Mouse (Mus musculus) lung, postnatal 0 days (tissue): ENCODE results near the gene Gk5. TPM values are rescaled to one million over a fixed set of nuclear protein-coding genes. Genes with fewer than 3 reads are reported as not detected.
"Not testable (repeated sequence)": the region's sequence is repeated elsewhere in the genome, so short reads cannot be mapped to it uniquely, and the experiment has no call there.

ENCODE experiments used
- ATAC-seq: fragments of 200-750 bp; cut with Nextera tagmentation; 2 replicates; pipeline ENCODE4 v1.8.0; 2017; ENCODE audit warnings: moderate library complexity
- DNase-seq: peaks from one replicate; pipeline ENCODE4 v3.0.0-alpha.2; 2016; ENCODE audit warnings: low spot score
- H3K27ac ChIP-seq: fragments of 300-500 bp; sonication (generic); 2 replicates; pipeline ENCODE4 v1.5.1; 2014; ENCODE audit warnings: antibody characterized with exemption, mild to moderate bottlenecking, low read length, mixed read lengths
- H3K27me3 ChIP-seq: fragments of 300-500 bp; sonication (generic); replicated peaks from 2 replicates; pipeline ENCODE4 v1.6.1; 2014; ENCODE audit warnings: low read length, mixed read lengths; ENCODE audit not compliant: insufficient read depth
- H3K36me3 ChIP-seq: fragments of 300-500 bp; sonication (generic); 2 replicates; pipeline ENCODE4 v1.6.1; 2014; ENCODE audit warnings: low read length, mixed read lengths; ENCODE audit not compliant: insufficient read depth
- H3K4me1 ChIP-seq: fragments of 300-500 bp; sonication (generic); 2 replicates; pipeline ENCODE4 v1.6.1; 2014; ENCODE audit warnings: antibody characterized with exemption, low read depth, low read length, mixed read lengths; ENCODE audit not compliant: insufficient read depth
- H3K4me2 ChIP-seq: fragments of 300-500 bp; sonication (generic); replicated peaks from 2 replicates; pipeline ENCODE4 v1.6.1; 2014; ENCODE audit warnings: low read depth, mild to moderate bottlenecking, low read length, moderate library complexity, mixed read lengths
- H3K4me3 ChIP-seq: fragments of 300-500 bp; sonication (generic); 2 replicates; pipeline ENCODE4 v1.5.1; 2014; ENCODE audit warnings: low read depth, low read length
- H3K9ac ChIP-seq: fragments of 300-500 bp; sonication (generic); replicated peaks from 2 replicates; pipeline ENCODE4 v1.6.1; 2014; ENCODE audit warnings: low read depth, mild to moderate bottlenecking
- H3K9me3 ChIP-seq: fragments of 300-500 bp; sonication (generic); 2 replicates; pipeline ENCODE4 v1.6.1; 2016; ENCODE audit warnings: low read length, mixed read lengths
- CTCF ChIP-seq: IDR thresholded peaks from 2 replicates; pipeline ENCODE4 v1.5.1; 2016; ENCODE audit warnings: antibody characterized with exemption, mild to moderate bottlenecking
- EP300 ChIP-seq: IDR thresholded peaks from 2 replicates; pipeline ENCODE4 v1.6.1; 2016; ENCODE audit warnings: antibody characterized with exemption, mild to moderate bottlenecking, control low read depth
- WGBS: fragments of 180-500 bp; shearing (Covaris S2); extraction: QIAGEN DNeasy Blood & Tissue Kit; methylation state at CpG from one replicate; pipeline ENCODE4 v1.1.7; 2014; 5-methylcytosine and 5-hydroxymethylcytosine counted together
- polyA plus RNA-seq: library from polyadenylated mRNA; unstranded; fragments of >200 nt; fragmentation: Nextera tagmentation; extraction: Ambion mirVana; gene quantifications from 2 replicates; pipeline ENCODE4 v1.2.1, GENCODE M21; 2015

The Gk5 gene
- 2.5 and 2.7 TPM in 2 replicates for polyA plus RNA-seq

DNA sequence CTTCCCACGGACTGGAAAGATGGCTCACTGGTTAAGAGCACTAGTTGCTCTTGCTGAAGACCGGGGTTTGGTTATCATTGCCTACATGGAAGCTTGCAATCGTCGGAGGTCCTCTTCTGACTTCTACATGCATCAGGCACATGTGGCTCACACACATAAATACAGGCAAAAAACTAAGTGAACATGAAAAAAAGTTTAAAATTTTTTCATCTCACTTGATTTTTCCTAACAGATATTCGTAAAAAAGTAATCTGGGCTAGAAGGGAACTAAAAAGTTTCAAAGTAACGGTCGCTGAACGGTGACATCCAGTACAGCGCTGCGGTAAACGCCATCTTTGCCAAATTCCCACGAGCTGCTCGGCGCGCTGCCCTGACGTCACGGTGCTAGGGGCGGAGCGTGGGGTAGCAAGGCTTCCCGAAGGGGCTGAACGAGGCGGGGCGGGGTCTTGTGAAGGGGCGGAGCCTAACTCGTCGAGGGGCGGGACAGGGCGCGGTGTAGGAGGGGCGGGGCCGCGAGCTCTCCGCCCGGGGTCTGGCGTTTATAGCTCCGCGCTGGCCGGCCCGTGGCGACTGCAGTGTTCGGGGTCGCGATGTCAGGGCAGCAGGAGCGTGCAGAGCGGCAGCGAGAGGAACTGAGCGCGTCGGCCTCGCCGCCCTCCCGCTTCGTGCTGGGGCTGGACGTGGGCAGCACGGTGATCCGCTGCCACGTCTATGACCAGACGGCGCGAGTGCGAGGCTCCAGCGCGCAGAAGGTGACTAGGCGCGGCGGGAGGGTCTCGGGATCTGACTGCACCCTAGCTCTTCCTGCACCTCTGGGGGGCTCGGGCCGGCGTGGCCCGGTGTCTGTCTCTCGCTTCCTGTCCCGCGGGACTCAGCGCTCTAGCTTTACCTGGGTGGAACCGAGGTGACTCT, at the start of gene Gk5:
Gk5 (plus strand) TSS at position 502 of the 912 bp plus-strand sequence.
- peak within 1 kb of the TSS; percentile 64 for H3K4me3 ChIP-seq
- WGBS, result under 1% methylated on average over 76 of the region's 76 CpGs
- H3K36me3 ChIP-seq, result no peaks in the 10 kb centered on the region
- H3K9me3 ChIP-seq, result no peaks in the 10 kb centered on the region
- ATAC-seq (peak; percentile 100), DNase-seq (peak; percentile 97)
- H3K4me2 ChIP-seq, result peak within 1 kb of the TSS; percentile 84
- TF ChIP-seq CTCF (no peak), EP300 (no peak)
- peak within 1 kb of the TSS; percentile 61 for H3K9ac ChIP-seq
- no peaks in the 10 kb centered on the region for H3K27me3 ChIP-seq
- no peak within 1 kb of the TSS for H3K27ac ChIP-seq
- H3K4me1 ChIP-seq, result no peaks in the 10 kb centered on the region

DNA sequence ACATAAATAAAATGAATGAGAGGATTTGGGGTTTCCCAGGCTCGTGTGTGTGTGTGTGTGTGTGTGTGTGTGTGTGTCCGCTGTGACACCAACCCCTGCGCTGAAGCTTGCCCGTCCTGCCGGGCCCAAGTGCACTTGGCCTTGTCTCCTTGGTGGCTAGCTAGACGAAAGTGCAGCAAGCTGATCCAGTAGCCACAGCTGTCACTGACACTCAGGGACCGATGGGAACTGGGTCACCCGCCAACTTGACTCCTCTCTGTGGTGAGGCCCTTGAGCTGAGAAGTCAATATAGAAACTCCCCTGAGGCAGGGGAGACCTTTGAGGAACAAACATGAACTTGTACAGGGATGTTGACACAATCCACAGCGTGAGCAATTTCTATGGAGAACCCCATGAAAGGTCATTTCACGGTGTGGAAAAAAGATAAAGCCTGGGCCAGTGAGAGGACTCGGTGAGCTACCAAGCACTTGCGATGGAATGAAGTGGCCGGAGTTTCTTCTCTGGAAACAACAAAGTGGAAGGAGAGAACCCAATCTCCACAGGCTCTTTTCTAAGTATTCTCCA, 40.3 kb upstream of the Gk5 start:
- 60% methylated on average over 13 of the region's 13 CpGs for WGBS
- H3K36me3 ChIP-seq, result no peaks in the 10 kb centered on the region
- no peaks in the 10 kb centered on the region for H3K4me1 ChIP-seq
- no peak overlapping the region for H3K9ac ChIP-seq
- TF ChIP-seq CTCF, result no peak
- TF ChIP-seq EP300, result no peak
- no peak overlapping the region for H3K27ac ChIP-seq
- no peak overlapping the region for H3K4me3 ChIP-seq
- no peak overlapping the region for H3K4me2 ChIP-seq
- no peaks in the 10 kb centered on the region for H3K27me3 ChIP-seq
- peak; percentile 19; the same call in 1 of the 2 replicates for ATAC-seq
- peak; percentile 6 for DNase-seq
- no peaks in the 10 kb centered on the region for H3K9me3 ChIP-seq

DNA sequence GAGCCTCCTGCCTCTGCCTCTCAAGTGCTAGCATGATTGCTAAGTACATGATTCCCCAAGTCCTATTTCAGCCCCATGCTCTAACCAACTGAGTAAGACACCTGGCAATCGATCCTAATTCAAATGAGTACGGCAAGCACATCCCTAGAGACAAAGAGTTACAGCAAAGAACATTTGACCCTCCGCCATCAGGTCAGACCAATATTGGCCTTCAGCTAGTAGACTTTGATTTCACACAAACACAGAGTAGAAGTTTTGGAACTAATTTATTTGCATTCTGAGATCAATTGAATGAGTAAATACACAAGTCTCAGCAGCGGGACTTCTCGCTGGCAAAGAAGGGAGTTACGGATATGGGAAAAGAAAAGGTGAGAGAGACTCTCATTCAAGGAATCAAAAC, 33.9 kb upstream of the Gk5 start:
- H3K27ac ChIP-seq, result no peak overlapping the region
- no peak overlapping the region for H3K4me2 ChIP-seq
- no peak overlapping the region for H3K9ac ChIP-seq
- no peaks in the 10 kb centered on the region for H3K4me1 ChIP-seq
- H3K4me3 ChIP-seq, result no peak overlapping the region
- WGBS, result 79% methylated on average over 6 of the region's 6 CpGs
- ATAC-seq, result no peak
- TF ChIP-seq EP300 (no peak), CTCF (no peak)
- no peaks in the 10 kb centered on the region for H3K27me3 ChIP-seq
- H3K9me3 ChIP-seq, result no peaks in the 10 kb centered on the region
- DNase-seq, result no peak
- H3K36me3 ChIP-seq, result no peaks in the 10 kb centered on the region

DNA sequence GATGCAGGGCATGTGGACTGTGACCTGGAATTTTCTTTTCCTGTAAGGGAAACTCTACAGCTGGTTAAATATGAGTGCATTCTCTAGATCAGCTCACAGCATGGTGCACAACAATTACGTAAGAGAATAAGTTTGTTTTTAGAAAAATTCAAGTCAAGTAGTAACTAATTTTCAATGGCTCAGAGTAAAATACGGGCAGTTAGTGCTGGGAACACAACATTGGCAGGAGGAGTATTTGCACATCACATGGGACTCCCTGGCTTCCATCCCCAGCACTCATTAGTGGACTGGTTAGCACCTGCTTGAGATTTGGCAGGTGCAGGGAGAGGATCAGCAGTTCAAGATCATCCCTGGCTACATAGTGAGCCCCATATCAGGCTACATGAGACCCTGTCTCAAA, 31.5 kb upstream of the Gk5 start:
- no peak overlapping the region for H3K4me3 ChIP-seq
- H3K27ac ChIP-seq, result no peak overlapping the region
- H3K9me3 ChIP-seq, result no peaks in the 10 kb centered on the region
- no peaks in the 10 kb centered on the region for H3K4me1 ChIP-seq
- no peak overlapping the region for H3K9ac ChIP-seq
- TF ChIP-seq CTCF (no peak), EP300 (no peak)
- no peaks in the 10 kb centered on the region for H3K36me3 ChIP-seq
- no peak for ATAC-seq
- DNase-seq, result no peak
- no peak overlapping the region for H3K4me2 ChIP-seq
- WGBS, result 81% methylated on average over 2 of the region's 2 CpGs
- no peaks in the 10 kb centered on the region for H3K27me3 ChIP-seq

DNA sequence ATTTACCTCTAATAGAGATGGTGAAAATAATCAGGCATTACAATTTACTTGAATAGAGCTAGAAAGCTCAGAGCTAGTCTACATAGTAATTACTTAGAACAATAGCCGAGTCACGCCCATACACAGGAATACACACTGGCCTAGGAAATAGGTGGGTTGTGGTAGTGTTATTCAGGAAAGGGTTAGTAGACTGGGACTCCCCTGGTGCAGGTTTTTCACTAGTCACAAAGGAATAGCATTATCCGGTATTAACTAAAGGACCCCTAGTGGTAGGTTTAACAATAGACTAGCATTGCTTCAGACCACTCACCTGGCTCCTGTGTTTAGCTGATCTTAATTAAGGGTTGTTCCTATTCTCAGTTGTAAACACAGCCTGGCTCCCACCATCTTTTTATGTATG, 30.7 kb upstream of the Gk5 start:
- H3K27ac ChIP-seq, H3K9me3 ChIP-seq, H3K9ac ChIP-seq, H3K4me3 ChIP-seq, H3K4me2 ChIP-seq, DNase-seq, H3K36me3 ChIP-seq, H3K4me1 ChIP-seq, H3K27me3 ChIP-seq, ATAC-seq: not testable (repeated sequence)
- 84% methylated on average over 3 of the region's 3 CpGs for WGBS

DNA sequence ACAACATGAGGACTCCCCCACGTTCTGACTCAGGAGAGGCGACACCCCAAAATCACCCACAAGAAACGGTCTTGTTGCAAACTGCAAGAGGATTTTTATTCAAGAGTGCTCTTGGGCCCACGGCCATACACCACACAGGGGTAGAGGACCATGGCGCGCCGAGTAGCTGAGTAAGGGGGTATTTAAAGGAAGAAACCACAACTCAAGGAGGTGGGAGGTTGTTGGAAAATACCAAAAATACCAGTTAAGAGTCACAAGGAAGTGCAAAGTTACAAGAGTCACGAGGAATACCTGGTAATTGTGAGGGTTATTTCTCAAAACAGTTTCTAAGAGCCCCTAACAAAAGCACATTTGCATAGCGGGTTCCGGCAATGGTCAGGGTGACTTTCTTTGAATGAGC, 26.5 kb upstream of the Gk5 start:
- H3K36me3 ChIP-seq, H3K9ac ChIP-seq, H3K4me1 ChIP-seq, H3K27me3 ChIP-seq, H3K4me2 ChIP-seq, ATAC-seq, H3K4me3 ChIP-seq, DNase-seq, H3K9me3 ChIP-seq, H3K27ac ChIP-seq: not testable (repeated sequence)
- WGBS, result 89% methylated on average over 10 of the region's 10 CpGs
